8 mouse cellular contexts compared by ENCODE assay signal in the genomic region with DNA sequence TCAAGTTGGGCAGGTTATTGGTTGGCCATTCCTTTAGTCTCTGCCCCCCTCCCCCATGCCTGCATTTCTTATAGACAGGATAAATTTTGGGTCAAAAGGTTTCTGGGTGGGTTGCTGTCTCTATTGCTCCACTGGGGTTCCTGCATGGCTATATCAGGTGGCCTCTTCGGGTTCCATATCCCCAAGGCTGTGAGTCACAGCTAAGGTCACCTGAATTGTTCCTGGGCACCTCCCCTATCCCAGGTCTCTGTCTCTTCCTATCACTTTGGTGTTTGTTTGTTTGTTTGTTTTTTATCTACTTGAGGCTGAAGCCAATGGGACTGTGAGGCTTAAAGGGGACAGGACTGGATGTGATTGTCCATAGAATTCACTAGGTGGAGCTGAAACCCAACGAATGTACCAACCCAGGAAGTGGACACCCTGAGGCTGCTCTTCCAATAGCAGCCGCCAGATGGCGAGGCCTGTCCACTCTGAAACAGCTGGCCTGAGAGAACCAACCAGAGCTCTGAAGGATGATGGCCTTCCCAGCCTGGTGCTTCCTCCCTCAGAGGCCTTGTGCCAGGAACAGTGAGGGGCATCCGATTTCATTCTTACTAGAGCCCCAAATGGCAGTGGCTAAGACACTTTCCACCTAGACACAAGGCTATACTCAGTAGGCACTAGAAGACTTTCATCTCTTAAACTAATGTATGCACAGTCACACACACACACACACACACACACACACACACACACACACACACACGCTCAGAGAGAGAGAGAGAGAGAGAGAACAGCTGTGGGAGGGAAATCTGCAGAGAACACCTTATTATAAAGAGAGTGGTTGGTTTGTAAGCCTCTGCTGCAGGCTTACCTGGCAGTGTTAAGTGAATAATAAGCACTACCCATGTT. TPM values are rescaled to one million over a fixed set of nuclear protein-coding genes. Genes with fewer than 3 reads are reported as not detected.
A peak's percentile ranks its signal among the peaks of the same experiment; 100 is the strongest.
DNase-seq lines count a peak whose midpoint lies in the region; ATAC-seq and TF ChIP-seq lines count a peak whose summit lies in the region.

No protein-coding gene starts in this region.

- no peaks in the 10 kb centered on the region for H3K9me3 ChIP-seq in forebrain, embryonic 13.5 days (replicated peaks)
- no peaks in the 10 kb centered on the region for H3K9me3 ChIP-seq in heart, postnatal 0 days (replicated peaks; ENCODE audit: control insufficient read depth, low read length)
- no peaks in the 10 kb centered on the region for H3K9me3 ChIP-seq in liver, embryonic 15.5 days (replicated peaks)
- H3K9me3 ChIP-seq in neural tube, embryonic 13.5 days: no peaks in the 10 kb centered on the region
- no peaks in the 10 kb centered on the region for H3K9me3 ChIP-seq in stomach, postnatal 0 days (ENCODE audit: control insufficient read depth, low read length)

- H3ac ChIP-seq in C2C12 (ENCODE audit: control insufficient read depth, insufficient read length, low read depth): no peak overlapping the region

- H3K4me2 ChIP-seq in forebrain, embryonic 13.5 days: no peak overlapping the region
- H3K4me2 ChIP-seq in heart, postnatal 0 days (ENCODE audit: low read depth, low read length): no peak overlapping the region
- H3K4me2 ChIP-seq in liver, embryonic 15.5 days: no peak overlapping the region
- H3K4me2 ChIP-seq in neural tube, embryonic 13.5 days: no peak overlapping the region
- no peak overlapping the region for H3K4me2 ChIP-seq in stomach, postnatal 0 days (replicated peaks; ENCODE audit: low read depth)

- TF ChIP-seq EP300 in heart, postnatal 0 days (IDR thresholded peaks at IDR 0.05; ENCODE audit: low read depth): no peak
- no peak for TF ChIP-seq EP300 in stomach, postnatal 0 days (optimal IDR thresholded peaks at IDR 0.05)

- peak; percentile 58 for TF ChIP-seq CTCF in C2C12 (IDR thresholded peaks at IDR 0.05; ENCODE audit: control insufficient read depth, insufficient read depth, insufficient read length)
- peak; percentile 100 for TF ChIP-seq CTCF in heart, postnatal 0 days (IDR thresholded peaks at IDR 0.05; ENCODE audit: low read depth)
- peak; percentile 100 for TF ChIP-seq CTCF in stomach, postnatal 0 days (IDR thresholded peaks at IDR 0.05; ENCODE audit: low read depth)

- 15% methylated on average over 5 of the region's 6 CpGs for WGBS in forebrain, embryonic 13.5 days
- WGBS in heart, postnatal 0 days: 21% methylated on average over 6 of the region's 6 CpGs
- whole genome bisulfite sequencing in liver, embryonic 15.5 days (ENCODE audit: insufficient replicate concordance): 11% methylated on average over 6 of the region's 6 CpGs
- 25% methylated on average over 6 of the region's 6 CpGs for WGBS in neural tube, embryonic 13.5 days
- WGBS in stomach, postnatal 0 days: 13% methylated on average over 6 of the region's 6 CpGs

- H3K36me3 ChIP-seq in C2C12 (ENCODE audit: control insufficient read depth, insufficient read depth): no peaks in the 10 kb centered on the region
- H3K36me3 ChIP-seq in forebrain, embryonic 13.5 days (ENCODE audit: poor library complexity, severe bottlenecking): no peaks in the 10 kb centered on the region
- no peaks in the 10 kb centered on the region for H3K36me3 ChIP-seq in heart, postnatal 0 days (replicated peaks; ENCODE audit: control insufficient read depth, insufficient read depth, low read length)
- no peaks in the 10 kb centered on the region for H3K36me3 ChIP-seq in liver, embryonic 15.5 days (replicated peaks)
- H3K36me3 ChIP-seq in neural tube, embryonic 13.5 days: no peaks in the 10 kb centered on the region
- H3K36me3 ChIP-seq in stomach, postnatal 0 days (ENCODE audit: control insufficient read depth, insufficient read depth, low read length): no peaks in the 10 kb centered on the region

- no peaks in the 10 kb centered on the region for H3K27me3 ChIP-seq in C2C12 (ENCODE audit: control insufficient read depth, insufficient read depth, insufficient read length)
- H3K27me3 ChIP-seq in forebrain, embryonic 13.5 days: no peaks in the 10 kb centered on the region
- no peaks in the 10 kb centered on the region for H3K27me3 ChIP-seq in heart, postnatal 0 days (ENCODE audit: control insufficient read depth, insufficient read depth, low read length)
- H3K27me3 ChIP-seq in liver, embryonic 15.5 days: no peaks in the 10 kb centered on the region
- peaks cover 4% of the 10 kb centered on the region; the same call in 1 of the 2 replicates for H3K27me3 ChIP-seq in neural tube, embryonic 13.5 days
- no peaks in the 10 kb centered on the region for H3K27me3 ChIP-seq in stomach, postnatal 0 days (ENCODE audit: control insufficient read depth, insufficient read depth, low read length)

- no peak overlapping the region for H3K9ac ChIP-seq in forebrain, embryonic 13.5 days
- no peak overlapping the region for H3K9ac ChIP-seq in heart, postnatal 0 days (replicated peaks; ENCODE audit: low read depth, low read length)
- H3K9ac ChIP-seq in liver, embryonic 15.5 days: no peak overlapping the region
- H3K9ac ChIP-seq in neural tube, embryonic 13.5 days: no peak overlapping the region
- no peak overlapping the region for H3K9ac ChIP-seq in stomach, postnatal 0 days (ENCODE audit: low read length)

- peak; percentile 28 for DNase-seq in c-Kit-positive CD71-positive TER-119-positive erythroid progenitor cells, embryonic 14.5 days (ENCODE audit: low spot score)
- peak; percentile 88 for DNase-seq in heart, postnatal 0 days (ENCODE audit: low spot score)
- peak; percentile 84 to 93 for DNase-seq in kidney, postnatal 36 days
- DNase-seq in stomach, postnatal 0 days (ENCODE audit: low spot score): peak; percentile 93

- H3K4me3 ChIP-seq in C2C12 (ENCODE audit: insufficient read depth, poor library complexity, severe bottlenecking): no peak overlapping the region
- H3K4me3 ChIP-seq in forebrain, embryonic 13.5 days: no peak overlapping the region
- H3K4me3 ChIP-seq in heart, postnatal 0 days (ENCODE audit: low read depth, low read length): no peak overlapping the region
- H3K4me3 ChIP-seq in liver, embryonic 15.5 days (replicated peaks): no peak overlapping the region
- no peak overlapping the region for H3K4me3 ChIP-seq in neural tube, embryonic 13.5 days
- H3K4me3 ChIP-seq in stomach, postnatal 0 days (ENCODE audit: low read depth, low read length): no peak overlapping the region

- peak; percentile 90 for ATAC-seq in forebrain, embryonic 13.5 days
- peak; percentile 89 for ATAC-seq in heart, postnatal 0 days (ENCODE audit: insufficient read depth, low read depth)
- 0 out of 2 replicates have a peak, but pooled peaks have one; percentile 25 for ATAC-seq in liver, embryonic 15.5 days (ENCODE audit: insufficient read depth)
- peak; percentile 87 for ATAC-seq in neural tube, embryonic 13.5 days (ENCODE audit: low read depth)
- ATAC-seq in stomach, postnatal 0 days (ENCODE audit: low FRiP score, low TSS enrichment): peak; percentile 89

- H3K79me3 ChIP-seq in C2C12 (ENCODE audit: low read depth): no peaks in the 10 kb centered on the region

- H3K27ac ChIP-seq in forebrain, embryonic 13.5 days: no peak overlapping the region
- no peak overlapping the region for H3K27ac ChIP-seq in heart, postnatal 0 days (ENCODE audit: low read depth)
- H3K27ac ChIP-seq in liver, embryonic 15.5 days (replicated peaks): no peak overlapping the region
- no peak overlapping the region for H3K27ac ChIP-seq in neural tube, embryonic 13.5 days (replicated peaks)
- H3K27ac ChIP-seq in stomach, postnatal 0 days (replicated peaks): no peak overlapping the region

- no peaks in the 10 kb centered on the region for H3K79me2 ChIP-seq in C2C12 (ENCODE audit: control insufficient read depth, insufficient read depth)

- H3K4me1 ChIP-seq in forebrain, embryonic 13.5 days: no peaks in the 10 kb centered on the region
- H3K4me1 ChIP-seq in heart, postnatal 0 days (ENCODE audit: control insufficient read depth, insufficient read depth): no peaks in the 10 kb centered on the region
- no peaks in the 10 kb centered on the region for H3K4me1 ChIP-seq in liver, embryonic 15.5 days (replicated peaks)
- H3K4me1 ChIP-seq in neural tube, embryonic 13.5 days (replicated peaks): no peaks in the 10 kb centered on the region
- H3K4me1 ChIP-seq in stomach, postnatal 0 days (replicated peaks; ENCODE audit: control insufficient read depth, insufficient read depth): no peaks in the 10 kb centered on the region

TF ChIP-seq in C2C12, 6 proteins besides CTCF, POLR2A, EP300 and RAD21:
- TF ChIP-seq MAX (IDR thresholded peaks at IDR 0.05) (no peak), CEBPB (IDR thresholded peaks at IDR 0.05; ENCODE audit: low read depth) (no peak), MYOG (IDR thresholded peaks at IDR 0.05; ENCODE audit: control insufficient read depth, extremely low read depth, insufficient read length) (no peak), MYOD1 (IDR thresholded peaks at IDR 0.05; ENCODE audit: control insufficient read depth, insufficient read length, low read depth) (no peak), FOSL1 (IDR thresholded peaks at IDR 0.05; ENCODE audit: insufficient read depth, low read length, poor library complexity, severe bottlenecking) (no peak), USF1 (IDR thresholded peaks at IDR 0.05; ENCODE audit: low read depth) (no peak)

RNA-seq across cellular contexts. Expression of gene Mmp2, which starts 8.9 kb away (rescaled TPM):
- 18.1 TPM for polyA plus RNA-seq in C2C12 (2012; fragmentation: generic; extraction: Trizol)
- 9.3 and 9.5 TPM in 2 replicates for polyA plus RNA-seq in forebrain, embryonic 13.5 days (2015; fragmentation: Nextera tagmentation; extraction: Ambion mirVana)
- 92.6 and 113 TPM in 2 replicates for total RNA-seq in heart, postnatal 0 days (2014; rRNA removed; ENCODE audit: low replicate concordance)
- polyA plus RNA-seq in heart, postnatal 0 days (2015; fragmentation: Nextera tagmentation; extraction: Ambion mirVana): 83.6 and 89.0 TPM in 2 replicates
- polyA plus RNA-seq in liver, embryonic 15.5 days (2015; fragmentation: Nextera tagmentation; extraction: Ambion mirVana): 9.5 and 10.7 TPM in 2 replicates
- 42.9 and 52.8 TPM in 2 replicates for polyA plus RNA-seq in neural tube, embryonic 13.5 days (2015; fragmentation: Nextera tagmentation; extraction: Ambion mirVana)
- polyA plus RNA-seq in stomach, postnatal 0 days (2015; fragmentation: Nextera tagmentation; extraction: Ambion mirVana): 80.4 and 98.8 TPM in 2 replicates

RNA-seq across cellular contexts. Expression of gene Lpcat2, which starts 37.0 kb away (rescaled TPM):
- 0.01 TPM for polyA plus RNA-seq in C2C12 (2012; fragmentation: generic; extraction: Trizol)
- 4.1 and 4.6 TPM in 2 replicates for polyA plus RNA-seq in forebrain, embryonic 13.5 days (2015; fragmentation: Nextera tagmentation; extraction: Ambion mirVana)
- total RNA-seq in heart, postnatal 0 days (2014; rRNA removed; ENCODE audit: low replicate concordance): 1.5 and 4.9 TPM in 2 replicates
- 2.8 and 3.0 TPM in 2 replicates for polyA plus RNA-seq in heart, postnatal 0 days (2015; fragmentation: Nextera tagmentation; extraction: Ambion mirVana)
- polyA plus RNA-seq in liver, embryonic 15.5 days (2015; fragmentation: Nextera tagmentation; extraction: Ambion mirVana): 4.3 and 4.5 TPM in 2 replicates
- 11.3 and 13.9 TPM in 2 replicates for polyA plus RNA-seq in neural tube, embryonic 13.5 days (2015; fragmentation: Nextera tagmentation; extraction: Ambion mirVana)
- 13.6 and 15.4 TPM in 2 replicates for polyA plus RNA-seq in stomach, postnatal 0 days (2015; fragmentation: Nextera tagmentation; extraction: Ambion mirVana)

Comparison
In these comparisons a context has a peak if more than half of its experiments do, and no peak if none do; other contexts are left out.
1. DNase-seq: peak in every context shown above with its lines; median percentile 93 in stomach, postnatal 0 days; 88 in kidney, postnatal 36 days; 88 in heart, postnatal 0 days; 28 in c-Kit-positive CD71-positive TER-119-positive erythroid progenitor cells, embryonic 14.5 days.
2. ATAC-seq: peak in every context shown above with its lines; median percentile 90 in forebrain, embryonic 13.5 days; 89 in heart, postnatal 0 days; 89 in stomach, postnatal 0 days; 87 in neural tube, embryonic 13.5 days; 25 in liver, embryonic 15.5 days.